Mouse (Mus musculus) T-helper 1 cell (primary cell): ENCODE measurements around the gene Hfm1.

ENCODE experiments used
- in situ Hi-C: fragments of 300-600 bp; cut with MboI, MseI; formaldehyde crosslinking; loops from one replicate; pipeline ENCODE4 v1.15.1; 2025; ENCODE audit warnings: high pct_unique_total_duplicates

Gene Hfm1

DNA sequence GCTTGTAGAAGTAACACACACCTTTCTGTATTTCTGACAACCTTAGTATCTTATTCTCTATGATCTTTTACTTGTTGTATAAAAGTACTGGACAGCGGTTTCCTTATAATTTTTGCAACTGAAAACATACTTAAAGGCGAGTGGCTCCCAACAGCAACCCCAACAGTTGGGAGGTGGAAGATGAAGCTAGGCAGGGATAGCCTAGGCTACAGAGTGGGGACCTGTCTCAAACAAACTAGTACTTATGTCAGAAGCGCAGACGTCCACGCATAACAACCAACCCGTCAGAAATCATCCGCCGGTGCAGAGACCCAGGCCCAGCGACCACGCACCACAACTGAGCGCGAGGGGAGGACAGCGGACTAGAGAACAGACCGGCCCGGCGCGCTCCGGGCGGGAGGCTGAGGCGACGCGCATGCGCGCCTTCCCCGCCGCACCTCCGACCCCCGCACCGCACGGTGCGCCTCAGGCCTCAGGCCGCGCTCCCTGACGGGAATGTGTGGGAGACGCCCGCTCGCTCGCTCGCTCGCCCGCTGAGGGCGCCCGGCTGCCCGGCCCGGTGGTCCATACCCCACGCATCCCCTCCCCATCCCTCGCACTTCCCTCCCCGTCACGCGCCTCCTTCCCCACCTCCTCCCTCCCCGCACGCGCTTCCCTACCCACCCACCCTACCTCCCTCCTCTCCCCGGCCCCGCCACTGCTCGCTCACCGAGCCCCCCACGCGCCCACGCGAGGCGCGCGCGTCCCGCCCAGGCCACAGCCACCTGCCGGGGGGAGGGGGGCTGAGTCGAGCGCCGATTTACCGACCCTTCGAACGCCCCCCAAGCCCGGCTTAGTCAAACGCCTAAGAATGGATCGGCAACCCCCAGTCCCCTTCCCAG lies at the start of gene Hfm1:
TSS of gene Hfm1 (minus strand) at position 834 of the 881 bp plus-strand sequence.
- in situ Hi-C loops = no loop called here

DNA sequence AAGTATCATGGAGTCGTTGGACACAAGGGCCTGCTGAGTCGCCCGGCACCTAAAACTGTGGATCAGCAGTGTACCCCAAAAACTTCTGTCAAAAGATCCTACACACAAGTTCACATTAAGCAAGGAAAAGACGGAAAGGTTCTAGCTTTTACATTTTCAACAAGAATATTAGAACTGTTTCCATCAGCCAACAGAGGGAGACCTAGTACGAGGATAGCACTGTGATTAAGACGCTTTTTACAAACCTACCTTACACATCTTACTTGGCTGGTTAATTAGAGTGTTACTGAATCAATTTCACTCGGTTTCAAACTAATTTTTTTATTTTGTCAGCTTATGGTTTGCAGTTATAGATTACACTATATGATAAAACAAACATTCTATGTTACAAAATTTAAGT lies 47.8 kb upstream of the Hfm1 start:
- in situ Hi-C loops = no loop called here

DNA sequence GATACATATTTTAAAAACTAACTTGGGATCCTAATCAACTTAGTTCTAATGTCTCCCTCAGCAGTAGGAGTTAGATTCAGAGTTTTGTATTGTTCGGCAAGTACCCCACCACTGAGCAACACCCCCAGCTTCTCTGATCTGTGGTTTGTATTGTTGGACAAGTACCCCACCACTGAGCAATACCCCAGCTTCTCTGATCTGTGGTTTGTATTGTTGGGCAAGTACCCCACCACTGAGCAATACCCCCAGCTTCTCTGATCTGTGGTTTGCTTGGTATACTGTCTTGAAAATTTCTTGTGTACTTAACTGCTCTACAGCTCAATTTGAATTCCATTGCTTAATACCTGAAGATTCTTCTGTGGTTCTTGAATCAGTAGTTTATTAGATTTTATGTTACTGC lies 41.5 kb upstream of the Hfm1 start:
- in situ Hi-C loops = no loop called here

DNA sequence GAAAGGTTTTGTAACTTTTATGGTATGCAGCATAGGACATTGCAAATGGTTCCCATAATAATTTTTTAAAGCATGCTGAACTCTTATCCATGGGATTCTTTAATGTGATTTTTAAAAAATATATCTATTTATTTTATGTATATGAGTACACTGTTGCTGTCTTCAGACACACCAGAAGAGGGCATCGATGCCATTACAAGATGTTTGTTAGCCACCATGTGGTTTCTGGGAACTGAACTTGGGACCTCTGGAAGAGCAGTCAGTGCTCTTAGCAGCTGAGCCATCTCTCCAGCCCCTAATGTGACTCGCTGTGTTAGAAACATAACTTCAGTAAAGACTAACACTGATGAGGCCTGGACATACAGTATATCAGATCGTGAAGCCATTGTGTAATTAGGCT lies 40.3 kb upstream of the Hfm1 start:
- in situ Hi-C loops = no loop called here

DNA sequence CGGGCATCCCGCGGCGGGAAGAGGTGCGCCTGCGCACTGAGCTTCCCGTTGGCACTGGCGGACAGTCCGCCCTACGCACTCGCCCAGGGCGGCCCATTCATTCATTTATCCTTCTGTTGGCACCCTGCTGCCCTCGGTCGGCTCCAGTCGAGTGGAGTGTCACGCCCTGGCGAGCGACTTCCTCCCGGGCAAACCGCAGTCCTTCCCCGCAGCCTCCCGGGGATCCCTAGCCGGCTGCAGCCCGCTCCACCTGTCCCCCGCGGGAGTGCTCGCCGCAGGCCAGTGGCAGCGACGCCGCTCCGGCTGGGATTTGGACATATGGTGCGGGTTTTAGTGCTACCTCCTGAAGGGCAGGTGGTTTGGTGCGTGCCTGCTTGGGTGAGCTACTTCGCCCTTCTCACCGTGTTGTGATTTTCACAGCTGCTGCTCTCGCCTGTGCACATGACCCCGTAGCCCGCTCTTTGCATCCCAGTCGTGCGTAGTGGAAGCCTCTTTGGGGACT lies 38.4 kb upstream of the Hfm1 start:
- in situ Hi-C loops = no loop called here

DNA sequence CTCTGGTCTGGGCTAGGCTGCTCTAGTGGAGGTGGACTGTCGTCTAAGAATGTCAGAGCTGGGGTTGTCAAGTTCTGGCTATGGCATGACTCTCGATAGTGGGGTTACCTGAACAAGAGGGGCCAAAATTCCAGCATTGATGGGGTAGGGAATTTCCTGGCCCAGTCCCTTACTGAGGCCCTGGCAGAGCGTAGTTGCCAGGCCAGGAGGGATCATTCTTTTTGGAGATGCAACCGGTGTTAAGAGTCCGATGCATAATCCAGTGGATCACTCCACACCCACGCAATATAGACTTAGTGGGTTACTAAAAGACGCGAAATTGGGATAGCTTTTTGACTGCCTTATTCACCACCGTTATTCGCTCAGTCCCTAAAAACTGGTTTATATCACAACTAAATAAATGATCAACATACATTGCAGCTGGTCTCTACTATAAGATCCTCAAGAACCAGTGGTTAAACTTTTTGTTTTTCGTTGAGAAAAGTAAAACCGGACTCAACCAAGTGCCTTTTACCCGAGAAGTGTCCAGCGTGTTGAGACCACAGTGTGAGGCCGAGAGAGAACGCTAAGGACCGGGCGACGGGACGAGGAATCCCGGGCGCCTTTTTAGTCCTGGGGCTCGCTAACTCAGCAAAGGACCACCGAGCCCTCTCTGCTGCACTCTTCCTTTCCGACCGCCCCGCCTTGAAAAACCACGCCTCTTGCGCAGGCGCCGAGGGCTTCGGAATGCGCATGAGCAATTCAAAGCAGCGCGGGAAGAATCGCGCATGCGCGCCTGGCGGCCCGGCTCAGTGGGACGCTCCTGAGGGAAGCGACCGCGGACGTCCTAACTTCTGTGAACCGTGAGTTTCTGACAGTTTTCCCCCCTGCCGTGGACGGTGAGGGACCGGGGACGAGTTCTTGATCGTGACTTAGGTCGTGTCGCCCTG lies 37.7 kb upstream of the Hfm1 start, which contains the start of gene Cdc7:
TSS of gene Cdc7 (plus strand) at position 739 of the 929 bp plus-strand sequence.
- in situ Hi-C loops = no loop called here

GRCm38 (mm10) chr5:106960451-106960850 lies 34.3 kb upstream of the Hfm1 start:
- in situ Hi-C loops = no loop called here

- in situ Hi-C loops = no loop called here
Measured at GRCm38 (mm10) chr5:106959031-106959430, 32.9 kb upstream of the Hfm1 start.

DNA sequence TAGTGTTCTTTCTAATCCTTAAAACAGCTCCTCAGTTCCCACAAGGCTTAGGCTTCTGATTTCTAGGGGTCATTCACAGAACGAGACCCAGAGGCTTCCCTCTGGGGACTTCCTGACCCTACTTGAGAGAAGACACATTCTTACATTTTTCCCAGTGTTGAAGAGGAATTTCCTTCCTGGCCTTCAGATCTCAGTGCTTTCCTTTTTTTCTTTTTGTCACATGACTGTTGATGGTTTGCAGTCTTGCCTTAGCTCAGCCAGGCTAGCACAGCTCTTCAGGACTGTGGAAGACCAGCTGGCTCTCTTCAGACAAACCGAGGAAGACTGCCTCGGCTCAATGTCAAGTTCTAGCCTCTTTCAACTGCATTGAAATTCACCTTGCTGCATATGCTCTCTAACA lies 30.3 kb upstream of the Hfm1 start:
- in situ Hi-C loops = no loop called here

DNA sequence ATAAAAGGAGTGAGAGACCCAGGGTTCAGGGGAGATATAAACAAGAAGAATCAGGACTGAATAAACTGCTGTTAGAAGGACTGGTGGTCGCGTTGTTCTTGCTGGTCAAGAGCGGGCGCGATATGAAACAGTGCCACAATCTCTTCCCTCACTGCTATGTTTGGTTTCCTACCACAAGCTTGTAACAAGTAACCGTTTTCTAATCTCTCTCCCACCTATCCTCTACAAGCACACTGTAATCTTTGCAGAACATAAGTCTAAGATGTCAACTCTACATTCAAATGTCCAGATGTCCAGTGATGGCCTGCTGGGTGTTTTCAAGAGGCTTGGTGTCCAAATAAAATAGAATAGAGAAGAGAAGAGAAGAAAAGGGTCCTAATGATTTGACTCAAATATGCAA lies 22.6 kb upstream of the Hfm1 start:
- in situ Hi-C loops = loop anchor here (10.0 kb wide), 1 partner anchor 974 kb away; no protein-coding TSS in a partner anchor

- in situ Hi-C loops = loop anchor here (10.0 kb wide), 1 partner anchor 972 kb away; no protein-coding TSS in a partner anchor
Measured at GRCm38 (mm10) chr5:106946342-106946741, 20.2 kb upstream of the Hfm1 start.

DNA sequence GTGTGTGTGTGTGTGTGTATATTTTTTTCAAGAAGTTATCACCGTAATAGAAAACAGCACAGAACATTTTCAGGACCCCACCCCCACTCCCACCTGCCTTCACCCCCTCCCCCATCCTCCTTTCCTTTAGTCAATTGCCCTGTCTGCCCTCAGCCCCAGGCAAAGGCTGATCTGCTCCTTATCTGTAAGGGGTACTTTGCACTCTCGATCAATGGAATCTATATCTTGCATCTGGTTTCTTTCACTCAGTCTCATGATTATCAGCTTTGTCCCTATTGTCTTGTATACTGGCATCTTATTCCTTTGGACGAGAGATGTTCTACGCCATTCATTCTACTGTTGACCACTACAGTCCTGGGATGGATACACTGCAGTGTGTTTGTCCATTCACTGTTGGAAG lies 1.9 kb upstream of the Hfm1 start:
- in situ Hi-C loops = no loop called here

DNA sequence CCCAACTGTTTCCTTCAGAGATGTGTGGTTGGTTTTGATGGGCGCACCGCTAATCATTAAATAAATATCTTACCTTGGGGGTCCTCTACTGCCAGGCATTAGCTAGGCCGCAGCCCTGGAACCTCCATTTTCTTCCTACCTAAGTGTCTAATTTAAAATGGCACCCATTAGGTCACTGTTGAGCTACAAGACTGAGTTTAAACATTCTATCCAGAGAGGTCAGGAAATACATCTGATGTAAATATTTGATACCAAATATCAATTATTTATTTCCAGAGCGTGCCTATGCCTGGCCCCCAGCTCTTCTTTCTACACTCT lies 207 bp upstream of the Hfm1 start:
- in situ Hi-C loops = no loop called here

DNA sequence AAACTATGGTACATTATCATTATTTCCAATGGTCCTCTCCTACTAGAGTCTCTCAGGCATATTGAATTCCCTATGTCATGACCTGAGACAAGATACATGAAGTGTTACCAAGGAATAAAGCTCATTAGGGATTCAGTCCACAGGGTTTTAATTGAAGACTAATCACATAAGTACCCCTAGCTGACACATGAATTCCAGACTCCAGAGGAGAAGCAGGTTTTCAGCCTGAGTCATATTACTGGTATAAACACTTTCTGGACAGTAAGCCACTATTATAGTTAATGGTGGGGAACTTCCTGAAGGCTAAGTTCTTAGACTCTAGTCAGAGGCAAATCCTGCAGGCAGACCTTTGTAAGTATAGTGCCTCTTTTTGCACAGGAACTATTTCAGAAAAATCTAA lies 6.8 kb downstream of the Hfm1 start:
- in situ Hi-C loops = no loop called here

DNA sequence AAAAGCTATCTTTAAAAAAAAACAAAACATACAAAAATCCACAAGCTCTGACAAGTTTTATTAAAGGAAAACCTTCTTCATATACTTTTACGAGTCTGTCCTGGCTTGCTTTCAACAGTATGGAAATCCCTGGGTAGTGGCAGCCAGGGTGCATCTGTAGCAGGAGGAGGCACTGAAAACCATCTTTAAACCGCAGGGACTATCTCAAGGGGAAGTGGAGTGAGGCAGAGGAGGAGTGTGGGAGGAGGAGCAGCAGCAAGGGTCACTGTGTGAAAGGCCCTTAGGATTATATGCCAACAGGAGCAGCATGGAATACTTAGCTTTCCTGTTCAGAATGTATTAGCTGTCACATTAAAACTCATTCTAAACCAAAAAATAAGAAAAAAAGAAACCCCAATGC lies 29.2 kb downstream of the Hfm1 start:
- in situ Hi-C loops = no loop called here

DNA sequence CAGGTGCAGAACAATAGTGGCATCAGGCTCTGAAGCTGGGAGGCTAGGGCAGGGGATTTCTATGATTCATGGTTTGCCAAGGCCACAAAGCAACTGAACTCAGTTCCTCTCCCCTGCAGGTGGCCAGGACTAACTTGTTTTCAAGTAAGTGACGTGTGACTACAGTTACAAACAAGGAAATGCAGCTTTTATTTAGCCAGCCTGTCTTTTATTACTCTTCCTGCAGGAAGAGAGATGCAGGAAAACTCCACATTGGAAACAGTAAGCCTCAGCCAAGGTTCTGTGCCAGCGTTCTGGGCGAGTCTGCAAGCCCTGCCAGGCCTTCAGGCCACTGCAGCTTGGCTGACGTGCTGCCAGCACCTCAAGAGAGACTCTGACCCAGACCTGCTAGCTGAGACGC lies 34.3 kb downstream of the Hfm1 start:
- in situ Hi-C loops = no loop called here

GRCm38 (mm10) chr5:106887303-106888071 lies 38.6 kb downstream of the Hfm1 start:
- in situ Hi-C loops = no loop called here

- in situ Hi-C loops = no loop called here
Measured at GRCm38 (mm10) chr5:106885517-106885916, 40.6 kb downstream of the Hfm1 start.

DNA sequence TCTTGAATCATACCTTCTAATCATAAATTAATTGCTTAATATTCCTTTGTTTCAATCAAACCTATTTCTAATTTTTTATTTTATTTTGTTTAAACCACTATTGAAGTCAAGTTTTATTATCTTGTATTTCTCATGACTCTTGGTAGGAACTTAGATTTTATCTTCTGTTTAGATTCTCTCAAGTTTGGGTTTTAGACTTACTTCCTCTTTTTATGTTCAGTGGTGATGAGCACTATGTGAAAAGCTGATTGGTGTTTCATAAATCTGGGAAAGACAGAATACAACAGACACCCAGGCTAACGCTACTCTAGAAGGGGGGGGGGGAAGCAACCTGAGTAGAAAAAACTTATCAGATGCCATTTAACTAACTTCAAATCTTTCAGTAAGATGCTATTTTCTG lies 49.7 kb downstream of the Hfm1 start:
- in situ Hi-C loops = no loop called here

GRCm38 (mm10) chr5:106860415-106860814 lies 65.7 kb downstream of the Hfm1 start:
- in situ Hi-C loops = loop anchor here (5.0 kb wide), 1 partner anchor 447 kb away; no protein-coding TSS in a partner anchor

GRCm38 (mm10) chr5:106853284-106853683 lies 72.8 kb downstream of the Hfm1 start:
- in situ Hi-C loops = no loop called here
